ENCODE assay signal across 8 mouse cellular contexts in the genomic region with DNA sequence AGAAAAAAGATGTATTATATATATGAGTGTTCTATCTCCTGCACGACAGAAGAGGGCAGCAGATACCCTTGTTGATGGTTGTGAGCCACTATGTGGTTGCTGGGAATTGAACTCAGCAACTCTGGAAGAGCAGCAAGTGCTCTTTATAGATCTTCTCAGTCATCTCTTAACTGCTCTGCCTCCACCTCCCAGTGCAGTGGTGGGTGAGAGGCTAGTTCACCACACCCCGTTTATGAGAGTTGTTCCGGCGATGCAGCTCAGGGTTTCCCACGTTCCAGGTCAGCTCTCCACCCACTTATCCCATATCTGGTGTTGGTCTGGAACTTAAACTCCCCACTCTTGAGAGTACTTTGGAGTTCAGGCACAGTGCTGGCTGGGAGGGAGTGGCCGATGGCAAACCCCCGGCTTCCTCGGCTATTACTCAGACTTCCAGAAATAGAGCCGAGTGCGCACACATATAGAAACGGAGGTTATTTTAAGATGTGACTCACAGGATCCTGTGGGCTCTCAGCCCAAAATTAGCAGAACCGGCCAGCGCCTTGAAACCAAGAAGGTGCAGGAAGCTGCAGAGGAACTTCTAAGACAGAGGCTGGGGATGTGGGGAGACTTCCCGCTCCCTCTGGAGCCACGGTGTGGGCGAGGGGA. TPM values are rescaled to one million over a fixed set of nuclear protein-coding genes. Genes with fewer than 3 reads are reported as not detected.
DNase-seq lines count a peak whose midpoint lies in the region; ATAC-seq lines count a peak whose summit lies in the region.

No protein-coding gene starts in this region.

- H3K36me3 ChIP-seq in erythroblast, embryonic 14.5 days (ENCODE audit: control insufficient read depth): peaks cover 3% of the 10 kb centered on the region
- H3K36me3 ChIP-seq in forebrain, embryonic 16.5 days (ENCODE audit: control insufficient read depth, insufficient read depth): no peaks in the 10 kb centered on the region

- H3K9me3 ChIP-seq in erythroblast, embryonic 14.5 days (ENCODE audit: control insufficient read depth, low read length): no peaks in the 10 kb centered on the region
- H3K9me3 ChIP-seq in forebrain, embryonic 16.5 days (ENCODE audit: control insufficient read depth, low read length): no peaks in the 10 kb centered on the region

- no peak for ATAC-seq in erythroblast, adult 5-6 weeks (replicated peaks; ENCODE audit: low FRiP score, poor library complexity, severe bottlenecking)
- ATAC-seq in forebrain, embryonic 16.5 days: no peak

- H3K9ac ChIP-seq in forebrain, embryonic 16.5 days (replicated peaks; ENCODE audit: low read depth, low read length): peak overlapping the region; percentile 32; the same call in 1 of the 2 replicates

- H3K27ac ChIP-seq in forebrain, embryonic 16.5 days (ENCODE audit: low read length): no peak overlapping the region

- H3K4me1 ChIP-seq in erythroblast, embryonic 14.5 days (ENCODE audit: control insufficient read depth): peaks cover 54% of the 10 kb centered on the region
- H3K4me1 ChIP-seq in forebrain, embryonic 16.5 days (replicated peaks; ENCODE audit: control insufficient read depth, insufficient read depth, low read length): peaks cover 19% of the 10 kb centered on the region

- no peaks in the 10 kb centered on the region for H3K27me3 ChIP-seq in erythroblast, embryonic 14.5 days (ENCODE audit: control insufficient read depth)
- H3K27me3 ChIP-seq in forebrain, embryonic 16.5 days (replicated peaks; ENCODE audit: control insufficient read depth, insufficient read depth, low read length): no peaks in the 10 kb centered on the region

- intact Hi-C loops in heart, postnatal 25 days (cut with DNase I): loop anchor here (1.0 kb wide), 1 partner anchor 23 kb away; no protein-coding TSS in a partner anchor

- peak overlapping the region; percentile 52 for H3K4me3 ChIP-seq in erythroblast, embryonic 14.5 days (replicated peaks)
- peak overlapping the region; percentile 9; the same call in 1 of the 2 replicates for H3K4me3 ChIP-seq in forebrain, embryonic 16.5 days (replicated peaks; ENCODE audit: low read length)

- WGBS in forebrain, embryonic 16.5 days: 14% methylated on average over 16 of the region's 16 CpGs

- H3K4me2 ChIP-seq in forebrain, embryonic 16.5 days (ENCODE audit: low read length): peak overlapping the region; percentile 36

- peak; percentile 75 to 79 for DNase-seq in adrenal gland, postnatal 36 days
- DNase-seq in heart, postnatal 25 days (ENCODE audit: low spot score): peak; percentile 69
- peak; percentile 47 to 66 for DNase-seq in kidney, postnatal 4 days
- peak; percentile 84 for DNase-seq in lung, postnatal 25 days (ENCODE audit: low spot score)
- DNase-seq in right cerebral cortex, postnatal 25 days: peak; percentile 66

RNA-seq across cellular contexts. Expression of a gene that starts 3.7 kb away (rescaled TPM):
- 8.8 and 9.8 TPM in 2 replicates for polyA plus RNA-seq in erythroblast, embryonic 14.5 days (2012)
- 10.9 and 15.6 TPM in 2 replicates for total RNA-seq in erythroblast, adult 5-6 weeks (2015; ENCODE audit: low replicate concordance)
- total RNA-seq in erythroblast, adult 5-6 weeks (2017; ENCODE audit: low replicate concordance): 8.0 and 22.9 TPM in 2 replicates
- total RNA-seq in adrenal gland, postnatal 36 days (2021): 10 to 100 TPM; 53.2 to 64.6 TPM
- polyA plus RNA-seq in forebrain, embryonic 16.5 days (2015; fragmentation: Nextera tagmentation; extraction: Ambion mirVana): 17.4 and 22.5 TPM in 2 replicates
- total RNA-seq in heart, postnatal 25 days (2021): 10 to 100 TPM; 31.2 to 31.4 TPM

RNA-seq across cellular contexts. Expression of a gene that starts 9.2 kb away (rescaled TPM):
- polyA plus RNA-seq in erythroblast, embryonic 14.5 days (2012): 2.5 and 2.6 TPM in 2 replicates
- total RNA-seq in erythroblast, adult 5-6 weeks (2015; ENCODE audit: low replicate concordance): 12.5 and 27.6 TPM in 2 replicates
- total RNA-seq in erythroblast, adult 5-6 weeks (2017; ENCODE audit: low replicate concordance): 25.9 and 30.5 TPM in 2 replicates
- 10 to 100 TPM; 80.3 to 99.6 TPM for total RNA-seq in adrenal gland, postnatal 36 days (2021)
- 101 and 102 TPM in 2 replicates for polyA plus RNA-seq in forebrain, embryonic 16.5 days (2015; fragmentation: Nextera tagmentation; extraction: Ambion mirVana)
- total RNA-seq in heart, postnatal 25 days (2021): 10 to 100 TPM; 39.8 to 44.2 TPM

RNA-seq across cellular contexts. Expression of a gene that starts 46.7 kb away (rescaled TPM):
- polyA plus RNA-seq in erythroblast, embryonic 14.5 days (2012): 68.4 and 69.3 TPM in 2 replicates
- total RNA-seq in erythroblast, adult 5-6 weeks (2015; ENCODE audit: low replicate concordance): 19.6 and 26.5 TPM in 2 replicates
- 7.2 and 11.2 TPM in 2 replicates for total RNA-seq in erythroblast, adult 5-6 weeks (2017; ENCODE audit: low replicate concordance)
- total RNA-seq in adrenal gland, postnatal 36 days (2021): 10 to 100 TPM; 51.4 to 55.6 TPM
- polyA plus RNA-seq in forebrain, embryonic 16.5 days (2015; fragmentation: Nextera tagmentation; extraction: Ambion mirVana): 62.6 and 65.1 TPM in 2 replicates
- total RNA-seq in heart, postnatal 25 days (2021): 10 to 100 TPM; 29.6 to 29.9 TPM

RNA-seq across cellular contexts. Expression of a gene that starts 47.1 kb away (rescaled TPM):
- polyA plus RNA-seq in erythroblast, embryonic 14.5 days (2012): 32.7 and 39.3 TPM in 2 replicates
- total RNA-seq in erythroblast, adult 5-6 weeks (2015; ENCODE audit: low replicate concordance): 24.5 and 45.2 TPM in 2 replicates
- total RNA-seq in erythroblast, adult 5-6 weeks (2017; ENCODE audit: low replicate concordance): 8.2 and 13.9 TPM in 2 replicates
- total RNA-seq in adrenal gland, postnatal 36 days (2021): 10 to 100 TPM; 84.6 to 86.8 TPM
- 129 and 143 TPM in 2 replicates for polyA plus RNA-seq in forebrain, embryonic 16.5 days (2015; fragmentation: Nextera tagmentation; extraction: Ambion mirVana)
- 10 to 100 TPM; 27.4 to 29.7 TPM for total RNA-seq in heart, postnatal 25 days (2021)

RNA-seq across cellular contexts. Expression of a gene that starts 49.3 kb away (rescaled TPM):
- polyA plus RNA-seq in erythroblast, embryonic 14.5 days (2012): 1.2 and 3.9 TPM in 2 replicates
- total RNA-seq in erythroblast, adult 5-6 weeks (2015; ENCODE audit: low replicate concordance): 8.6 and 9.8 TPM in 2 replicates
- total RNA-seq in erythroblast, adult 5-6 weeks (2017; ENCODE audit: low replicate concordance): 1.3 and 2.2 TPM in 2 replicates
- 10 to 100 TPM in 1 of 2 experiments, 1 to 10 TPM in 1; 9.9 to 16.6 TPM for total RNA-seq in adrenal gland, postnatal 36 days (2021)
- polyA plus RNA-seq in forebrain, embryonic 16.5 days (2015; fragmentation: Nextera tagmentation; extraction: Ambion mirVana): 32.5 and 44.1 TPM in 2 replicates
- total RNA-seq in heart, postnatal 25 days (2021): 1 to 10 TPM; 2.6 to 3.4 TPM
